Mouse (Mus musculus): ENCODE data around the gene Cdc37l1. TPM values are rescaled to one million over a fixed set of nuclear protein-coding genes. Genes with fewer than 3 reads are reported as not detected.

The Cdc37l1 gene
- polyA plus RNA-seq (2014; fragmentation: Nextera tagmentation; extraction: Ambion mirVana), result 35.6 and 36.7 TPM in 2 replicates

- Histone ChIP-seq H3K9ac (ENCODE audit: low read depth, low read length) (peak within 1 kb of the TSS; percentile 93), H3K4me2 (peak within 1 kb of the TSS; percentile 67), H3K9me3 (replicated peaks; ENCODE audit: control insufficient read depth, low read length) (no peaks in the 10 kb centered on the region), H3K27ac (ENCODE audit: low read depth, low read length) (peak within 1 kb of the TSS; percentile 92), H3K36me3 (ENCODE audit: control insufficient read depth, insufficient read depth, low read length) (peaks cover 11% of the 10 kb centered on the region), H3K27me3 (ENCODE audit: control insufficient read depth, insufficient read depth, low read length) (no peaks in the 10 kb centered on the region), H3K4me3 (ENCODE audit: low read depth, low read length) (peak within 1 kb of the TSS; percentile 77), H3K4me1 (ENCODE audit: control insufficient read depth, insufficient read depth, low read length) (peaks cover 8% of the 10 kb centered on the region; the same call in 1 of the 2 replicates)
- under 1% methylated on average over 37 of the region's 37 CpGs for WGBS (ENCODE audit: insufficient replicate concordance)
- peak; percentile 98 for ATAC-seq (replicated peaks; ENCODE audit: insufficient number of reproducible peaks, low FRiP score, low TSS enrichment)
Measured at GRCm38 (mm10) chr19:28990194-28990589, at the start of gene Cdc37l1. Gene Cdc37l1, plus strand, starts transcription at chr19:28990352.

GRCm38 (mm10) chr19:28941271-28941670 lies 48.9 kb upstream of the Cdc37l1 start:
- no peak for ATAC-seq (replicated peaks; ENCODE audit: insufficient number of reproducible peaks, low FRiP score, low TSS enrichment)
- Histone ChIP-seq H3K27ac (ENCODE audit: low read depth, low read length) (peak overlapping the region; percentile 10; the same call in 1 of the 2 replicates), H3K4me2 (no peak overlapping the region), H3K4me1 (ENCODE audit: control insufficient read depth, insufficient read depth, low read length) (peaks cover 15% of the 10 kb centered on the region), H3K4me3 (ENCODE audit: low read depth, low read length) (no peak overlapping the region), H3K36me3 (ENCODE audit: control insufficient read depth, insufficient read depth, low read length) (no peaks in the 10 kb centered on the region), H3K9ac (ENCODE audit: low read depth, low read length) (no peak overlapping the region), H3K27me3 (ENCODE audit: control insufficient read depth, insufficient read depth, low read length) (no peaks in the 10 kb centered on the region), H3K9me3 (replicated peaks; ENCODE audit: control insufficient read depth, low read length) (no peaks in the 10 kb centered on the region)
- 54% methylated on average over 4 of the region's 4 CpGs for WGBS (ENCODE audit: insufficient replicate concordance)

- Histone ChIP-seq H3K9me3 (replicated peaks; ENCODE audit: control insufficient read depth, low read length) (no peaks in the 10 kb centered on the region), H3K36me3 (ENCODE audit: control insufficient read depth, insufficient read depth, low read length) (no peaks in the 10 kb centered on the region), H3K27me3 (ENCODE audit: control insufficient read depth, insufficient read depth, low read length) (no peaks in the 10 kb centered on the region), H3K4me1 (ENCODE audit: control insufficient read depth, insufficient read depth, low read length) (peaks cover 6% of the 10 kb centered on the region; the same call in 1 of the 2 replicates), H3K9ac (ENCODE audit: low read depth, low read length) (no peak overlapping the region), H3K4me3 (ENCODE audit: low read depth, low read length) (no peak overlapping the region), H3K27ac (ENCODE audit: low read depth, low read length) (no peak overlapping the region), H3K4me2 (no peak overlapping the region)
- ATAC-seq (replicated peaks; ENCODE audit: insufficient number of reproducible peaks, low FRiP score, low TSS enrichment), result no peak
- WGBS (ENCODE audit: insufficient replicate concordance), result 11% methylated on average over 4 of the region's 4 CpGs
Measured at GRCm38 (mm10) chr19:28946782-28947181, 43.4 kb upstream of the Cdc37l1 start.

GRCm38 (mm10) chr19:28947311-28947710 lies 42.8 kb upstream of the Cdc37l1 start:
- Histone ChIP-seq H3K27me3 (ENCODE audit: control insufficient read depth, insufficient read depth, low read length) (no peaks in the 10 kb centered on the region), H3K9ac (ENCODE audit: low read depth, low read length) (no peak overlapping the region), H3K4me2 (no peak overlapping the region), H3K36me3 (ENCODE audit: control insufficient read depth, insufficient read depth, low read length) (no peaks in the 10 kb centered on the region), H3K4me1 (ENCODE audit: control insufficient read depth, insufficient read depth, low read length) (peaks cover 6% of the 10 kb centered on the region; the same call in 1 of the 2 replicates), H3K4me3 (ENCODE audit: low read depth, low read length) (no peak overlapping the region), H3K9me3 (replicated peaks; ENCODE audit: control insufficient read depth, low read length) (no peaks in the 10 kb centered on the region), H3K27ac (ENCODE audit: low read depth, low read length) (no peak overlapping the region)
- WGBS (ENCODE audit: insufficient replicate concordance), result 45% methylated on average over 2 of the region's 2 CpGs
- ATAC-seq (replicated peaks; ENCODE audit: insufficient number of reproducible peaks, low FRiP score, low TSS enrichment), result no peak

- H3K9me3 ChIP-seq (replicated peaks; ENCODE audit: control insufficient read depth, low read length), result no peaks in the 10 kb centered on the region
- H3K9ac ChIP-seq (ENCODE audit: low read depth, low read length), result no peak overlapping the region
- H3K4me2 ChIP-seq, result no peak overlapping the region
- H3K36me3 ChIP-seq (ENCODE audit: control insufficient read depth, insufficient read depth, low read length), result no peaks in the 10 kb centered on the region
- WGBS (ENCODE audit: insufficient replicate concordance), result 84% methylated on average over 5 of the region's 5 CpGs
- no peak overlapping the region for H3K27ac ChIP-seq (ENCODE audit: low read depth, low read length)
- H3K27me3 ChIP-seq (ENCODE audit: control insufficient read depth, insufficient read depth, low read length), result no peaks in the 10 kb centered on the region
- no peak for ATAC-seq (replicated peaks; ENCODE audit: insufficient number of reproducible peaks, low FRiP score, low TSS enrichment)
- H3K4me3 ChIP-seq (ENCODE audit: low read depth, low read length), result no peak overlapping the region
- H3K4me1 ChIP-seq (ENCODE audit: control insufficient read depth, insufficient read depth, low read length), result peaks cover 6% of the 10 kb centered on the region; the same call in 1 of the 2 replicates
Measured at GRCm38 (mm10) chr19:28951251-28951650, 38.9 kb upstream of the Cdc37l1 start.

- Histone ChIP-seq H3K27me3 (ENCODE audit: control insufficient read depth, insufficient read depth, low read length) (no peaks in the 10 kb centered on the region), H3K4me3 (ENCODE audit: low read depth, low read length) (peak overlapping the region; percentile 82; the same call in 1 of the 2 replicates), H3K9ac (ENCODE audit: low read depth, low read length) (peak overlapping the region; percentile 82; the same call in 1 of the 2 replicates), H3K4me1 (ENCODE audit: control insufficient read depth, insufficient read depth, low read length) (peaks cover 13% of the 10 kb centered on the region; the same call in 1 of the 2 replicates), H3K36me3 (ENCODE audit: control insufficient read depth, insufficient read depth, low read length) (no peaks in the 10 kb centered on the region), H3K27ac (ENCODE audit: low read depth, low read length) (peak overlapping the region; percentile 57; the same call in 1 of the 2 replicates), H3K9me3 (replicated peaks; ENCODE audit: control insufficient read depth, low read length) (no peaks in the 10 kb centered on the region), H3K4me2 (peak overlapping the region; percentile 92)
- WGBS (ENCODE audit: insufficient replicate concordance), result 45% methylated on average over 3 of the region's 3 CpGs
- no peak for ATAC-seq (replicated peaks; ENCODE audit: insufficient number of reproducible peaks, low FRiP score, low TSS enrichment)
Measured at GRCm38 (mm10) chr19:28963113-28963512, 27.0 kb upstream of the Cdc37l1 start.

- Histone ChIP-seq H3K27ac (ENCODE audit: low read depth, low read length) (peak overlapping the region; percentile 57; the same call in 1 of the 2 replicates), H3K9me3 (replicated peaks; ENCODE audit: control insufficient read depth, low read length) (no peaks in the 10 kb centered on the region), H3K27me3 (ENCODE audit: control insufficient read depth, insufficient read depth, low read length) (no peaks in the 10 kb centered on the region), H3K9ac (ENCODE audit: low read depth, low read length) (peak overlapping the region; percentile 82; the same call in 1 of the 2 replicates), H3K4me3 (ENCODE audit: low read depth, low read length) (peak overlapping the region; percentile 82), H3K4me1 (ENCODE audit: control insufficient read depth, insufficient read depth, low read length) (peaks cover 13% of the 10 kb centered on the region; the same call in 1 of the 2 replicates), H3K4me2 (peak overlapping the region; percentile 92), H3K36me3 (ENCODE audit: control insufficient read depth, insufficient read depth, low read length) (no peaks in the 10 kb centered on the region)
- ATAC-seq (replicated peaks; ENCODE audit: insufficient number of reproducible peaks, low FRiP score, low TSS enrichment), result no peak
- 7% methylated on average over 4 of the region's 4 CpGs for WGBS (ENCODE audit: insufficient replicate concordance)
Measured at GRCm38 (mm10) chr19:28963513-28963841, 26.7 kb upstream of the Cdc37l1 start.

- under 1% methylated on average over 68 of the region's 73 CpGs for WGBS (ENCODE audit: insufficient replicate concordance)
Measured at GRCm38 (mm10) chr19:28963842-28964551, 26.2 kb upstream of the Cdc37l1 start, which contains the start of gene Plpp6. Gene Plpp6, plus strand, starts transcription at chr19:28963953.

More at GRCm38 (mm10) chr19:28963842-28964551, 26.2 kb upstream of the Cdc37l1 start, which contains the start of gene Plpp6:
- no peaks in the 10 kb centered on the region for H3K9me3 ChIP-seq (replicated peaks; ENCODE audit: control insufficient read depth, low read length)
- peak; percentile 71 for ATAC-seq (replicated peaks; ENCODE audit: insufficient number of reproducible peaks, low FRiP score, low TSS enrichment)
- no peaks in the 10 kb centered on the region for H3K27me3 ChIP-seq (ENCODE audit: control insufficient read depth, insufficient read depth, low read length)
- peak within 1 kb of the TSS; percentile 57; the same call in 1 of the 2 replicates for H3K27ac ChIP-seq (ENCODE audit: low read depth, low read length)
- peaks cover 13% of the 10 kb centered on the region; the same call in 1 of the 2 replicates for H3K4me1 ChIP-seq (ENCODE audit: control insufficient read depth, insufficient read depth, low read length)
- H3K4me2 ChIP-seq, result peak within 1 kb of the TSS; percentile 92
- H3K36me3 ChIP-seq (ENCODE audit: control insufficient read depth, insufficient read depth, low read length), result no peaks in the 10 kb centered on the region
- H3K4me3 ChIP-seq (ENCODE audit: low read depth, low read length), result peak within 1 kb of the TSS; percentile 82
- H3K9ac ChIP-seq (ENCODE audit: low read depth, low read length), result peak within 1 kb of the TSS; percentile 82
